8 mouse cellular contexts compared by ENCODE assay signal in the genomic region with DNA sequence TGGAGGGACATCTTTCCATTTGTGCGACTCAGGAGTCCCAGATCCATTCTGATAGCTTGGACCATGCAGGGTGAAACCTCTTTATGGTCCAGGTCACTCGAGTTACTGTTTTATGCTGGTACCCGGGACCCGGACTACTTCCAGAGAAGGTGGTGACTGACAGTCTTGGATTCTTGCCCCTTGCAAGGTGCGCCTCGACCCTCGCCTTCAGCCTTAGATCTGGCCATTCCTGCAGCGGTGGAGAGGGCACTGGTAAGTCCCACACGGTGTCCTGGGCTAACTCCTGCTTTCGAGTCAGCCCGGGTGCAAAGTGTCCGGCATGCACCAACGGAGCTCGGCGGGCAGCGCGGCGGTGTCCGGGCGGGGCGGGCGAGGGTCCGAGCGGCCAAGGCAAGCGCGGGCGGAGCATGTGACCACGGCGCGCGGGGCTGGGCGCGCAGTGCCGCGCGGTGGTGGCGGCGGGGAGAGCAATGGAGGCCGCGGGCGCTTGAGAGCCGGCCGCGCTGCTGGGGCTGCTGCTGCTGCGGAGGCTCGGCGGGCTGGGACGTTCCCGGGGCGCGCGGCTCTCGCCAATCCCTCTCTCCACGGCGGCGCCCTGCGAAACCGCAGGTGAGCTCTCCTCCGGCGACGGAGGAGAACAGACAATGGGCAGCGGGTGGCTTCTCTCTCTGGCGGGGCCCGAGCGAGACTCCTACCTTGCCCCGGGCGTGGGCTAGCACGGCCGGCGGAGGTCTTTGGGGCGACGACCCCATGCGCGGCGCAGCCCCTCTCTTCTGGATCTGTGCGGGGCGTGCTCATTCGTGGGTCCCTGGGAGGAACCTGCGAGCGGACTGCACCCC. TPM values are rescaled to one million over a fixed set of nuclear protein-coding genes. Genes with fewer than 3 reads are reported as not detected.
DNase-seq lines count a peak whose midpoint lies in the region; ATAC-seq lines count a peak whose summit lies in the region.

No protein-coding gene starts in this region.

- WGBS in forebrain, embryonic 16.5 days: 1% methylated on average over 47 of the region's 80 CpGs
- WGBS in hindbrain, embryonic 13.5 days: under 1% methylated on average over 74 of the region's 80 CpGs

- peaks cover 18% of the 10 kb centered on the region for H3K4me1 ChIP-seq in forebrain, embryonic 16.5 days (replicated peaks; ENCODE audit: control insufficient read depth, insufficient read depth, low read length)
- H3K4me1 ChIP-seq in hindbrain, embryonic 13.5 days (replicated peaks): peaks cover 31% of the 10 kb centered on the region
- H3K4me1 ChIP-seq in megakaryocyte, embryonic 14.5 days: peaks cover 72% of the 10 kb centered on the region

- peak; percentile 81 for DNase-seq in adrenal gland, postnatal 10 days
- DNase-seq in cerebellum, adult 8-10 months: peak; percentile 26
- DNase-seq in left cerebral cortex, postnatal 14 days (ENCODE audit: low spot score in 2 of 2): peak; percentile 57 to 75
- DNase-seq in right cerebral cortex, postnatal 14 days: peak; percentile 76

- H3K4me3 ChIP-seq in forebrain, embryonic 16.5 days (replicated peaks; ENCODE audit: low read length): peak overlapping the region; percentile 98
- peak overlapping the region; percentile 69 for H3K4me3 ChIP-seq in hindbrain, embryonic 13.5 days
- peak overlapping the region; percentile 96 for H3K4me3 ChIP-seq in megakaryocyte, embryonic 14.5 days (replicated peaks)

- no peaks in the 10 kb centered on the region for H3K36me3 ChIP-seq in forebrain, embryonic 16.5 days (ENCODE audit: control insufficient read depth, insufficient read depth)
- no peaks in the 10 kb centered on the region for H3K36me3 ChIP-seq in hindbrain, embryonic 13.5 days
- peaks cover 25% of the 10 kb centered on the region for H3K36me3 ChIP-seq in megakaryocyte, embryonic 14.5 days (replicated peaks; ENCODE audit: low read length)

- no peaks in the 10 kb centered on the region for H3K9me3 ChIP-seq in forebrain, embryonic 16.5 days (ENCODE audit: control insufficient read depth, low read length)
- no peaks in the 10 kb centered on the region for H3K9me3 ChIP-seq in hindbrain, embryonic 13.5 days
- H3K9me3 ChIP-seq in megakaryocyte, embryonic 14.5 days: no peaks in the 10 kb centered on the region

- H3K27me3 ChIP-seq in forebrain, embryonic 16.5 days (replicated peaks; ENCODE audit: control insufficient read depth, insufficient read depth, low read length): no peaks in the 10 kb centered on the region
- H3K27me3 ChIP-seq in hindbrain, embryonic 13.5 days: no peaks in the 10 kb centered on the region
- peaks cover 2% of the 10 kb centered on the region for H3K27me3 ChIP-seq in megakaryocyte, embryonic 14.5 days (replicated peaks)

- H3K27ac ChIP-seq in forebrain, embryonic 16.5 days (ENCODE audit: low read length): peak overlapping the region; percentile 99
- H3K27ac ChIP-seq in hindbrain, embryonic 13.5 days: peak overlapping the region; percentile 99

- H3K4me2 ChIP-seq in forebrain, embryonic 16.5 days (ENCODE audit: low read length): peak overlapping the region; percentile 75
- H3K4me2 ChIP-seq in hindbrain, embryonic 13.5 days: peak overlapping the region; percentile 69

- intact Hi-C loops in left cerebral cortex, postnatal 14 days (cut with DNase I): loop anchor here (5.0 kb wide), 2 partner anchors 70 to 185 kb away; partner anchors contain the start of gene Cep135

- peak; percentile 94 for ATAC-seq in forebrain, embryonic 16.5 days
- ATAC-seq in hindbrain, embryonic 13.5 days (ENCODE audit: low FRiP score): peak; percentile 91
- ATAC-seq in monocyte, adult 5-6 weeks (replicated peaks; ENCODE audit: insufficient number of reproducible peaks, low FRiP score, low TSS enrichment, poor library complexity, severe bottlenecking): no peak

- peak overlapping the region; percentile 100 for H3K9ac ChIP-seq in forebrain, embryonic 16.5 days (replicated peaks; ENCODE audit: low read depth, low read length)
- H3K9ac ChIP-seq in hindbrain, embryonic 13.5 days: peak overlapping the region; percentile 100

RNA-seq across cellular contexts. Expression of gene C530008M17Rik, which starts 1.2 kb away (rescaled TPM):
- 10 to 100 TPM in 1 of 2 experiments, 1 to 10 TPM in 1; 7.5 to 10.4 TPM for total RNA-seq in adrenal gland, postnatal 10 days (2021)
- 74.6 and 77.0 TPM in 2 replicates for polyA plus RNA-seq in forebrain, embryonic 16.5 days (2015; fragmentation: Nextera tagmentation; extraction: Ambion mirVana)
- 77.6 and 79.2 TPM in 2 replicates for polyA plus RNA-seq in hindbrain, embryonic 13.5 days (2015; fragmentation: Nextera tagmentation; extraction: Ambion mirVana)
- 10 to 100 TPM; 85.4 to 87.6 TPM for total RNA-seq in left cerebral cortex, postnatal 14 days (2021)
- polyA plus RNA-seq in megakaryocyte, embryonic 14.5 days (2012; ENCODE audit: insufficient read depth, low replicate concordance): 39.8 and 42.0 TPM in 2 replicates
- total RNA-seq in monocyte, adult 5-6 weeks (2017): 0.32 to 1.9 TPM in 2 of 3 replicates, not detected in the other

Comparison
In these comparisons a context has a peak if more than half of its experiments do, and no peak if none do; other contexts are left out.
1. DNase-seq: peak in every context shown above with its lines; median percentile 81 in adrenal gland, postnatal 10 days; 76 in right cerebral cortex, postnatal 14 days; 66 in left cerebral cortex, postnatal 14 days; 26 in cerebellum, adult 8-10 months.
2. RNA of gene C530008M17Rik, which starts 1.2 kb away (total RNA-seq): 85.4 to 87.6 TPM in left cerebral cortex, postnatal 14 days; 7.5 to 10.4 TPM in adrenal gland, postnatal 10 days and 0.32 to 1.9 TPM in monocyte, adult 5-6 weeks; every median in the first group is over 4 times any median in the second.
3. Peak in every context shown above with its lines, with median percentiles within 50 percentile points of each other: H3K4me3 ChIP-seq.